Mouse (Mus musculus): ENCODE data around the gene Hmga1b. TPM values are rescaled to one million over a fixed set of nuclear protein-coding genes. Genes with fewer than 3 reads are reported as not detected.
"Not testable (repeated sequence)": the region's sequence is repeated elsewhere in the genome, so short reads cannot be mapped to it uniquely, and the experiment has no call there.

The Hmga1b gene
- polyA plus RNA-seq (2015; fragmentation: Nextera tagmentation; extraction: Ambion mirVana) = 1.3 and 2.8 TPM in 2 replicates

- H3K4me1 ChIP-seq (ENCODE audit: control insufficient read depth, insufficient read depth, low read length); H3K27me3 ChIP-seq (ENCODE audit: control insufficient read depth, insufficient read depth, low read depth, low read length); H3K4me2 ChIP-seq (ENCODE audit: low read length); H3K36me3 ChIP-seq (ENCODE audit: control insufficient read depth, insufficient read depth, low read length); H3K27ac ChIP-seq (ENCODE audit: low read length); H3K4me3 ChIP-seq (ENCODE audit: low read depth, low read length); H3K9ac ChIP-seq (ENCODE audit: low read depth, low read length); ATAC-seq; H3K9me3 ChIP-seq (replicated peaks; ENCODE audit: control insufficient read depth, low read length, poor library complexity, severe bottlenecking): not testable (repeated sequence)
- 30% methylated on average over 11 of the region's 14 CpGs for WGBS
Observed at GRCm38 (mm10) chr11:120762672-120763041, at the start of gene Hmga1b. Hmga1b (plus strand) TSS chr11:120762794.

GRCm38 (mm10) chr11:120713580-120714518, 48.7 kb upstream of the Hmga1b start, which contains the start of the genes Cenpx and Lrrc45:
Cenpx (minus strand) TSS chr11:120713738.
Lrrc45 (plus strand) TSS chr11:120713925.
- H3K4me2 ChIP-seq (ENCODE audit: low read length) = peak within 1 kb of the TSS; percentile 100
- peak; percentile 97 for ATAC-seq
- peaks cover 15% of the 10 kb centered on the region for H3K4me1 ChIP-seq (ENCODE audit: control insufficient read depth, insufficient read depth, low read length)
- H3K9ac ChIP-seq (ENCODE audit: low read depth, low read length) = peak within 1 kb of the TSS; percentile 69
- H3K4me3 ChIP-seq (ENCODE audit: low read depth, low read length) = peak within 1 kb of the TSS; percentile 49
- WGBS = 2% methylated on average over 53 of the region's 53 CpGs
- peak within 1 kb of the TSS; percentile 74 for H3K27ac ChIP-seq (ENCODE audit: low read length)
- no peaks in the 10 kb centered on the region for H3K9me3 ChIP-seq (replicated peaks; ENCODE audit: control insufficient read depth, low read length, poor library complexity, severe bottlenecking)
- no peaks in the 10 kb centered on the region for H3K27me3 ChIP-seq (ENCODE audit: control insufficient read depth, insufficient read depth, low read depth, low read length)
- H3K36me3 ChIP-seq (ENCODE audit: control insufficient read depth, insufficient read depth, low read length) = peaks cover 14% of the 10 kb centered on the region

GRCm38 (mm10) chr11:120714546-120714945, 48.0 kb upstream of the Hmga1b start:
- no peak overlapping the region for H3K27ac ChIP-seq (ENCODE audit: low read length)
- WGBS = 62% methylated on average over 10 of the region's 10 CpGs

GRCm38 (mm10) chr11:120715131-120715530, 47.5 kb upstream of the Hmga1b start:
- Histone ChIP-seq H3K4me2 (ENCODE audit: low read length) (no peak overlapping the region), H3K27ac (ENCODE audit: low read length) (no peak overlapping the region), H3K36me3 (ENCODE audit: control insufficient read depth, insufficient read depth, low read length) (peaks cover 7% of the 10 kb centered on the region), H3K4me3 (ENCODE audit: low read depth, low read length) (no peak overlapping the region), H3K9me3 (replicated peaks; ENCODE audit: control insufficient read depth, low read length, poor library complexity, severe bottlenecking) (no peaks in the 10 kb centered on the region), H3K9ac (ENCODE audit: low read depth, low read length) (no peak overlapping the region), H3K27me3 (ENCODE audit: control insufficient read depth, insufficient read depth, low read depth, low read length) (no peaks in the 10 kb centered on the region), H3K4me1 (ENCODE audit: control insufficient read depth, insufficient read depth, low read length) (peaks cover 15% of the 10 kb centered on the region)
- 92% methylated on average over 9 of the region's 9 CpGs for WGBS
- no peak for ATAC-seq

More at GRCm38 (mm10) chr11:120714546-120714945, 48.0 kb upstream of the Hmga1b start:
- Histone ChIP-seq H3K36me3 (ENCODE audit: control insufficient read depth, insufficient read depth, low read length) (peaks cover 10% of the 10 kb centered on the region), H3K4me1 (ENCODE audit: control insufficient read depth, insufficient read depth, low read length) (peaks cover 15% of the 10 kb centered on the region), H3K4me3 (ENCODE audit: low read depth, low read length) (peak overlapping the region; percentile 49), H3K4me2 (ENCODE audit: low read length) (peak overlapping the region; percentile 72), H3K9me3 (replicated peaks; ENCODE audit: control insufficient read depth, low read length, poor library complexity, severe bottlenecking) (no peaks in the 10 kb centered on the region), H3K9ac (ENCODE audit: low read depth, low read length) (peak overlapping the region; percentile 69), H3K27me3 (ENCODE audit: control insufficient read depth, insufficient read depth, low read depth, low read length) (no peaks in the 10 kb centered on the region)
- no peak for ATAC-seq

GRCm38 (mm10) chr11:120719242-120719641, 43.4 kb upstream of the Hmga1b start:
- 94% methylated on average over 9 of the region's 9 CpGs for WGBS
- no peaks in the 10 kb centered on the region for H3K9me3 ChIP-seq (replicated peaks; ENCODE audit: control insufficient read depth, low read length, poor library complexity, severe bottlenecking)
- peaks cover 15% of the 10 kb centered on the region; the same call in 1 of the 2 replicates for H3K4me1 ChIP-seq (ENCODE audit: control insufficient read depth, insufficient read depth, low read length)
- no peaks in the 10 kb centered on the region for H3K27me3 ChIP-seq (ENCODE audit: control insufficient read depth, insufficient read depth, low read depth, low read length)
- H3K9ac ChIP-seq (ENCODE audit: low read depth, low read length) = no peak overlapping the region
- H3K27ac ChIP-seq (ENCODE audit: low read length) = no peak overlapping the region
- ATAC-seq = no peak
- no peak overlapping the region for H3K4me3 ChIP-seq (ENCODE audit: low read depth, low read length)
- no peak overlapping the region for H3K4me2 ChIP-seq (ENCODE audit: low read length)
- H3K36me3 ChIP-seq (ENCODE audit: control insufficient read depth, insufficient read depth, low read length) = peaks cover 7% of the 10 kb centered on the region

GRCm38 (mm10) chr11:120719841-120720376, 42.7 kb upstream of the Hmga1b start:
- H3K36me3 ChIP-seq (ENCODE audit: control insufficient read depth, insufficient read depth, low read length) = peaks cover 7% of the 10 kb centered on the region
- no peak overlapping the region for H3K27ac ChIP-seq (ENCODE audit: low read length)
- H3K4me2 ChIP-seq (ENCODE audit: low read length) = no peak overlapping the region
- peaks cover 9% of the 10 kb centered on the region; the same call in 1 of the 2 replicates for H3K4me1 ChIP-seq (ENCODE audit: control insufficient read depth, insufficient read depth, low read length)
- no peak overlapping the region for H3K9ac ChIP-seq (ENCODE audit: low read depth, low read length)
- no peak overlapping the region for H3K4me3 ChIP-seq (ENCODE audit: low read depth, low read length)
- no peak for ATAC-seq
- 90% methylated on average over 13 of the region's 13 CpGs for WGBS
- no peaks in the 10 kb centered on the region for H3K27me3 ChIP-seq (ENCODE audit: control insufficient read depth, insufficient read depth, low read depth, low read length)
- no peaks in the 10 kb centered on the region for H3K9me3 ChIP-seq (replicated peaks; ENCODE audit: control insufficient read depth, low read length, poor library complexity, severe bottlenecking)

GRCm38 (mm10) chr11:120720450-120720849, 42.1 kb upstream of the Hmga1b start:
- peak overlapping the region; percentile 69 for H3K4me2 ChIP-seq (ENCODE audit: low read length)
- peak overlapping the region; percentile 59 for H3K4me3 ChIP-seq (ENCODE audit: low read depth, low read length)
- peaks cover 7% of the 10 kb centered on the region for H3K36me3 ChIP-seq (ENCODE audit: control insufficient read depth, insufficient read depth, low read length)
- peak overlapping the region; percentile 79 for H3K9ac ChIP-seq (ENCODE audit: low read depth, low read length)
- WGBS = 10% methylated on average over 17 of the region's 17 CpGs
- no peaks in the 10 kb centered on the region for H3K9me3 ChIP-seq (replicated peaks; ENCODE audit: control insufficient read depth, low read length, poor library complexity, severe bottlenecking)
- no peaks in the 10 kb centered on the region for H3K27me3 ChIP-seq (ENCODE audit: control insufficient read depth, insufficient read depth, low read depth, low read length)
- peak overlapping the region; percentile 76 for H3K27ac ChIP-seq (ENCODE audit: low read length)
- ATAC-seq = peak; percentile 18; the same call in 1 of the 2 replicates
- H3K4me1 ChIP-seq (ENCODE audit: control insufficient read depth, insufficient read depth, low read length) = peaks cover 8% of the 10 kb centered on the region; the same call in 1 of the 2 replicates

GRCm38 (mm10) chr11:120721124-120722066, 41.2 kb upstream of the Hmga1b start, which contains the start of gene Rac3:
Rac3 (plus strand) TSS chr11:120721470.
- Histone ChIP-seq H3K4me2 (ENCODE audit: low read length) (peak within 1 kb of the TSS; percentile 69), H3K36me3 (ENCODE audit: control insufficient read depth, insufficient read depth, low read length) (peaks cover 7% of the 10 kb centered on the region), H3K9ac (ENCODE audit: low read depth, low read length) (peak within 1 kb of the TSS; percentile 79), H3K27me3 (ENCODE audit: control insufficient read depth, insufficient read depth, low read depth, low read length) (no peaks in the 10 kb centered on the region), H3K4me3 (ENCODE audit: low read depth, low read length) (peak within 1 kb of the TSS; percentile 59), H3K9me3 (replicated peaks; ENCODE audit: control insufficient read depth, low read length, poor library complexity, severe bottlenecking) (no peaks in the 10 kb centered on the region), H3K4me1 (ENCODE audit: control insufficient read depth, insufficient read depth, low read length) (peaks cover 9% of the 10 kb centered on the region), H3K27ac (ENCODE audit: low read length) (peak within 1 kb of the TSS; percentile 76)
- peak; percentile 90 for ATAC-seq
- WGBS = under 1% methylated on average over 82 of the region's 90 CpGs

All from midbrain, embryonic 16.5 days (tissue).